Mouse (Mus musculus): ENCODE measurements at regions not wholly inside any gene's neighbourhood (a gene's known extent, or its start where the extent isn't known, plus 50 kb on each side); places are given as distances from the start of the nearest gene placed in this dataset.

DNA sequence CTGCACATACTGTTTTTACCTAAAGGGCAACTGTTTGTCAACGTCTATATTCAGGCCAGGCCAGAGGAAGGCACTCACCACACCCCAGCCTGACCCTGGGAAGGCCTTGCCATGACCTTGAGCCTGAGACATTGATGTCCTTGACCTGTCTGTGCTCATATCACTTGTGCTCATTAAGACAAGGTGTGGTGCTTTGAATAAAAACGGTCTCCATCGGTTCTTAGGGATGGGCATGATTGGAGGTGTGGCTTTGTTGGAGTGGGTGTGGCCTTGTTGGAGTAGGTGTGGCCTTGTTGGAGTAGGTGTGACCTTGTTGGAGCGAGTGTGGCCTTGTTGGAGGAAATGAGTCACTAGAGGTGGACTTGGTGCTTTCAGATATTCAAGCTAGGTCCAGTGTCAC, 52.8 kb upstream of the 1700024P04Rik start:
- in situ Hi-C loops (cut with MboI; ENCODE audit: unreplicated experiment in 2 of 2), result no loop called here

Measured in v-Abl transformed pro-B cells (cell line).